Mouse (Mus musculus): Measurements from ENCODE around the gene Abo. TPM values are rescaled to one million over a fixed set of nuclear protein-coding genes. Genes with fewer than 3 reads are reported as not detected.

Gene Abo
- polyA plus RNA-seq, 1 experiment, result not detected

DNA sequence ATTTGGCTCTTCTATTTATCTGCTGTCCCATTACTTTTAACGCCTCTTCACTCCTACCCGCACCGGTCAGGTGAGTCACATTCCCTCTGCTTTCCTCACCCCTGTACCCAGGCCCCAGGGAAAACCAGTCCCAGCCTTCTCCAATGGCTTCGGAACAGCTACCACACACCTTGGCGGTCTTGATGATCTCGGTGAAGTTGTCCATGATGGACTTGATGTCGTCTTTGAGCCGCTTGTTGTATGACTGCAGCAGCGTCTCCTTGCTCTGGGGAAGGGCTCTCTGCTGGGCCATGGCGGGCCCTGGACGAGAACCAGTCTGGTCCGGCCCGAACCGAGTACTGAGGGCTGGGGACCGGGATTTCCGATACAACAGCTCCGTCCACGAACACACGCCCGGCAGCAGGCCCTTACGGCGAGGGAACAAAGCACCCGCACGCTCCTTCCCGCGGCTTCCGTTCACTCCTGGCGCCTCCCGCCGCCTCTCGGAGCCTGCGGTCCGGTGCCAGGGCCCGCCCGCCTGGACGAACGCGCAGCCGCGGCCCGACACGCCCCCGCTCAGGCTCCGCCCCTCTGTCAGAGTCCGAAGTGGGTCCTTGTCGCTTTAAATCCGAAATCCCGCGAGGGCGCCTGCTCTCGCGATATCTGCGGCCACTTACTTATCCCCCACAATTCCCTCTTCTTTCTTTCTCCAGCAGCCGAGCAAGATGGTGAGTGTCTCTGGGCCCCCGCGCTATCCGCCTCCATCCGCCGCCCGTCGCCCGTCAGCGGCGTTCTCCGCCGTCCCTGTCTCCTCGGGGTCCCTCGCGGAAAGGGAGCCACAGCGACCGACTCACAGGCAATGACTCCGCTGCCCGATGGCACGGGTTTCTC is 45.6 kb upstream of the Abo start, which contains the start of the genes Med22 and Rpl7a:
Gene Med22 (minus strand): TSS at position 554 of the 870 bp plus-strand sequence.
Gene Rpl7a (plus strand): TSS at position 641 of the 870 bp plus-strand sequence.
- Histone ChIP-seq H3K27me3 (ENCODE audit: control insufficient read depth, insufficient read depth, insufficient read length) (no peaks in the 10 kb centered on the region), H3K4me3 (peak within 1 kb of the TSS; percentile 95), H3K36me3 (ENCODE audit: control insufficient read depth, insufficient read depth) (peaks cover 26% of the 10 kb centered on the region), H3K4me2 (ENCODE audit: low read depth) (peak within 1 kb of the TSS; percentile 98), H3K79me2 (ENCODE audit: control insufficient read depth, insufficient read depth) (peaks cover 54% of the 10 kb centered on the region), H3ac (ENCODE audit: control insufficient read depth, insufficient read length) (peak within 1 kb of the TSS; percentile 66)
- TF ChIP-seq TCF3 (IDR thresholded peaks at IDR 0.05; ENCODE audit: insufficient read length, low read depth) (no peak), E2F4 (IDR thresholded peaks at IDR 0.05; ENCODE audit: insufficient read depth) (no peak), CEBPB (IDR thresholded peaks at IDR 0.05; ENCODE audit: insufficient read depth, poor library complexity, severe bottlenecking) (no peak), POLR2A (IDR thresholded peaks at IDR 0.05; ENCODE audit: insufficient read length, low read depth) (peak; percentile 77), POLR2AphosphoS2 (IDR thresholded peaks at IDR 0.05; ENCODE audit: insufficient read length, low read depth) (peak; percentile 86), TCF12 (IDR thresholded peaks at IDR 0.05; ENCODE audit: insufficient read depth, poor library complexity, severe bottlenecking) (no peak), USF1 (IDR thresholded peaks at IDR 0.05; ENCODE audit: low read depth) (no peak)

DNA sequence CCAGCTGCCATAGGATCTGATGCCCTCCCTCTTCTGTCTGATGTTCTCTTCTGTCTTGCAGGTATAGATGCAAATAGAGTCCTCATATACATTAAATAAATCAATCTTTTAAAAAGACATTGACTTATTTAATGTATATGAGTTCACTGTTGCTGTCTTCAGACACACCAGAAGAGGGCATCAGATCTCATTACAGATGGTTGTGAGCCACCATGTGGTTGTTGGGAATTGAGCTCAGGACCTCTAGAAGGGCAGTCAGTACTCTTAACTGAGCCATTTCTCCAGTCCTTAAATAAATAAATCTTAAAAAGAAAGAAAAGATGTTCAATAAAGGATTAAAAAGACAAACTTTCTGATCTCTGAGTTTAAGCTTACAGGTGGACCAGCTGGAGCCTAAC is 44.6 kb upstream of the Abo start:
- peak overlapping the region; percentile 66 for H3ac ChIP-seq (ENCODE audit: control insufficient read depth, insufficient read length)
- TF ChIP-seq SRF (IDR thresholded peaks at IDR 0.05; ENCODE audit: control insufficient read depth, insufficient read length, low read depth) (no peak), REST (IDR thresholded peaks at IDR 0.05; ENCODE audit: insufficient read depth, insufficient read length) (no peak), CEBPB (IDR thresholded peaks at IDR 0.05; ENCODE audit: insufficient read depth, poor library complexity, severe bottlenecking) (no peak), TCF3 (IDR thresholded peaks at IDR 0.05; ENCODE audit: insufficient read length, low read depth) (no peak), POLR2AphosphoS2 (IDR thresholded peaks at IDR 0.05; ENCODE audit: insufficient read length, low read depth) (no peak), MYOG (IDR thresholded peaks at IDR 0.05; ENCODE audit: control insufficient read depth in 1 of 3, insufficient read depth in 1 of 3, insufficient read length in 2 of 3, low read depth in 2 of 3) (no peak), TCF12 (IDR thresholded peaks at IDR 0.05; ENCODE audit: insufficient read depth, poor library complexity, severe bottlenecking) (no peak), POLR2A (IDR thresholded peaks at IDR 0.05; ENCODE audit: insufficient read length, low read depth) (no peak), MAX (IDR thresholded peaks at IDR 0.05; ENCODE audit: low read depth) (no peak), MYOD1 (IDR thresholded peaks at IDR 0.05; ENCODE audit: control insufficient read depth in 1 of 3, insufficient read length in 2 of 3, low read depth in 2 of 3) (no peak), E2F4 (IDR thresholded peaks at IDR 0.05; ENCODE audit: insufficient read depth) (no peak), USF1 (IDR thresholded peaks at IDR 0.05; ENCODE audit: low read depth) (no peak)

DNA sequence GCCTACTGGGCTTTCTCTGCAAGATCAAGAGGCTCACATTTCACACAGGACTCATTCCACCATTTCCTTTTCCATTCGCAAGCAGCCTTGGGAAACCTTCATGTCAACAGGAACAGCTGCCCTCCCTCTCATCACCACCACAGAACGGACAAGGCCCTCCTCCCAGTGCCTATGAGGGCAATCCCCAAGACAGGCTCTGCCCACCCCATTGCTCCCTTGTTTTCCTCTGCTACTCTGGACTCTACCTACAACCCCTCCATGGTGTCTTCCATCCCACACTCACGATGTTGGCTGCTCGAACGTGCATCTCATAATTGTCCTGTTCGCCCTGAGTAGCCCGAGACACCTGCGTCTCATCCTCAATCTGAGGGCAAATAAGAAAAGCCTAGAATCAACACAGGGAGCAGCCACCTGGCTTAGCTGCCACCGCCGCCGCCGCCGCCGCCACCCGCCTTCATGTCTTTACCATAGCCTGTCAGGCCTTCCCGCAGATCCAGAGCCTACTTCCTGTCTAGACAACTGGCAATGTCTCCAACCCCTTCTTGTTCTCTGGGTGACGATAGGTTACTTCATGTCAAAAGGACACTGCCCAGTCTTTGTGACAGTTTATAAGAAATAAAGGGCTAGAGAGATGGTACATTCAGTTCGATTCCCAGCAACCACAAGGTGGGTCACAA is 44.1 kb upstream of the Abo start:
- Histone ChIP-seq H3K4me3 (peak overlapping the region; percentile 95), H3K79me2 (ENCODE audit: control insufficient read depth, insufficient read depth) (peaks cover 49% of the 10 kb centered on the region), H3K36me3 (ENCODE audit: control insufficient read depth, insufficient read depth) (peaks cover 21% of the 10 kb centered on the region), H3K27me3 (ENCODE audit: control insufficient read depth, insufficient read depth, insufficient read length) (no peaks in the 10 kb centered on the region), H3K4me2 (ENCODE audit: low read depth) (peak overlapping the region; percentile 98), H3ac (ENCODE audit: control insufficient read depth, insufficient read length) (no peak overlapping the region)
- TF ChIP-seq CEBPB (IDR thresholded peaks at IDR 0.05; ENCODE audit: insufficient read depth, poor library complexity, severe bottlenecking), result no peak
- no peak for TF ChIP-seq USF1 (IDR thresholded peaks at IDR 0.05; ENCODE audit: low read depth)
- TF ChIP-seq E2F4 (IDR thresholded peaks at IDR 0.05; ENCODE audit: insufficient read depth), result no peak
- no peak for TF ChIP-seq SRF (IDR thresholded peaks at IDR 0.05; ENCODE audit: control insufficient read depth, insufficient read length, low read depth)
- TF ChIP-seq MYOG (IDR thresholded peaks at IDR 0.05; ENCODE audit: control insufficient read depth in 1 of 3, insufficient read depth in 1 of 3, insufficient read length in 2 of 3, low read depth in 2 of 3), result no peak
- no peak for TF ChIP-seq MYOD1 (IDR thresholded peaks at IDR 0.05; ENCODE audit: control insufficient read depth in 1 of 3, insufficient read length in 2 of 3, low read depth in 2 of 3)
- TF ChIP-seq REST (IDR thresholded peaks at IDR 0.05; ENCODE audit: insufficient read depth, insufficient read length), result no peak
- no peak for TF ChIP-seq POLR2A (IDR thresholded peaks at IDR 0.05; ENCODE audit: insufficient read length, low read depth)
- TF ChIP-seq TCF12 (IDR thresholded peaks at IDR 0.05; ENCODE audit: insufficient read depth, poor library complexity, severe bottlenecking), result no peak
- TF ChIP-seq POLR2AphosphoS2 (IDR thresholded peaks at IDR 0.05; ENCODE audit: insufficient read length, low read depth), result no peak
- no peak for TF ChIP-seq MAX (IDR thresholded peaks at IDR 0.05; ENCODE audit: low read depth)
- no peak for TF ChIP-seq TCF3 (IDR thresholded peaks at IDR 0.05; ENCODE audit: insufficient read length, low read depth)

More for the DNA sequence above, 44.6 kb upstream of the Abo start:
- H3K27me3 ChIP-seq (ENCODE audit: control insufficient read depth, insufficient read depth, insufficient read length), result no peaks in the 10 kb centered on the region
- H3K4me2 ChIP-seq (ENCODE audit: low read depth), result peak overlapping the region; percentile 98
- H3K36me3 ChIP-seq (ENCODE audit: control insufficient read depth, insufficient read depth), result peaks cover 26% of the 10 kb centered on the region
- peak overlapping the region; percentile 95 for H3K4me3 ChIP-seq
- peaks cover 52% of the 10 kb centered on the region for H3K79me2 ChIP-seq (ENCODE audit: control insufficient read depth, insufficient read depth)

DNA sequence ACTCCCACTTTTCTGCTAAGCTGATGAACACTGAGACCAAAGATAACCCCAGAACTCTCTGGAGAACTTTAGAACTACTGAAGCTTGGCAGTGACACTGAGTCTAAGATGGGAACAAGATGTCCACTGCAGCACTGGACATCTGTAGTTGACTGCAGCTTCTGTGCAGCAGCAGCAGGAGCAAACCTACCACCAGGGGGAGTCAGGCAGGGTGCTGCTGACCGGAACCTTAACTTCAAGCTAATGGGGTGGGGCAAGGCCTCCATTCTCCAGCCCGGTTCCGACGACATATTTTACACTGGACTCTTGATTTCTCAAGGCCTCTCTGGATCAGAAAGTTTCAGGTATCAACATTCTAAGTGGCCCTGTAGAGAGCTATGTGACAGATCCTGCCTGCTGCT is 42.3 kb upstream of the Abo start:
- Histone ChIP-seq H3K4me2 (ENCODE audit: low read depth) (no peak overlapping the region), H3ac (ENCODE audit: control insufficient read depth, insufficient read length) (no peak overlapping the region), H3K4me3 (no peak overlapping the region), H3K36me3 (ENCODE audit: control insufficient read depth, insufficient read depth) (peaks cover 4% of the 10 kb centered on the region), H3K79me2 (ENCODE audit: control insufficient read depth, insufficient read depth) (peaks cover 52% of the 10 kb centered on the region), H3K27me3 (ENCODE audit: control insufficient read depth, insufficient read depth, insufficient read length) (no peaks in the 10 kb centered on the region)
- no peak for TF ChIP-seq MYOG (IDR thresholded peaks at IDR 0.05; ENCODE audit: control insufficient read depth in 1 of 3, insufficient read depth in 1 of 3, insufficient read length in 2 of 3, low read depth in 2 of 3)
- no peak for TF ChIP-seq TCF3 (IDR thresholded peaks at IDR 0.05; ENCODE audit: insufficient read length, low read depth)
- no peak for TF ChIP-seq POLR2AphosphoS2 (IDR thresholded peaks at IDR 0.05; ENCODE audit: insufficient read length, low read depth)
